Mouse (Mus musculus): ENCODE data around the gene Zfp85. TPM values are rescaled to one million over a fixed set of nuclear protein-coding genes. Genes with fewer than 3 reads are reported as not detected.
"Not testable (repeated sequence)": the region's sequence is repeated elsewhere in the genome, so short reads cannot be mapped to it uniquely, and the experiment has no call there.

Zfp85 gene
- total RNA-seq (2021) (1 to 10 TPM; 1.7 to 3.0 TPM), polyA plus RNA-seq (2012; rRNA removed) (0.66 and 1.4 TPM in 2 replicates)
- long read RNA-seq = 0 reads

DNA sequence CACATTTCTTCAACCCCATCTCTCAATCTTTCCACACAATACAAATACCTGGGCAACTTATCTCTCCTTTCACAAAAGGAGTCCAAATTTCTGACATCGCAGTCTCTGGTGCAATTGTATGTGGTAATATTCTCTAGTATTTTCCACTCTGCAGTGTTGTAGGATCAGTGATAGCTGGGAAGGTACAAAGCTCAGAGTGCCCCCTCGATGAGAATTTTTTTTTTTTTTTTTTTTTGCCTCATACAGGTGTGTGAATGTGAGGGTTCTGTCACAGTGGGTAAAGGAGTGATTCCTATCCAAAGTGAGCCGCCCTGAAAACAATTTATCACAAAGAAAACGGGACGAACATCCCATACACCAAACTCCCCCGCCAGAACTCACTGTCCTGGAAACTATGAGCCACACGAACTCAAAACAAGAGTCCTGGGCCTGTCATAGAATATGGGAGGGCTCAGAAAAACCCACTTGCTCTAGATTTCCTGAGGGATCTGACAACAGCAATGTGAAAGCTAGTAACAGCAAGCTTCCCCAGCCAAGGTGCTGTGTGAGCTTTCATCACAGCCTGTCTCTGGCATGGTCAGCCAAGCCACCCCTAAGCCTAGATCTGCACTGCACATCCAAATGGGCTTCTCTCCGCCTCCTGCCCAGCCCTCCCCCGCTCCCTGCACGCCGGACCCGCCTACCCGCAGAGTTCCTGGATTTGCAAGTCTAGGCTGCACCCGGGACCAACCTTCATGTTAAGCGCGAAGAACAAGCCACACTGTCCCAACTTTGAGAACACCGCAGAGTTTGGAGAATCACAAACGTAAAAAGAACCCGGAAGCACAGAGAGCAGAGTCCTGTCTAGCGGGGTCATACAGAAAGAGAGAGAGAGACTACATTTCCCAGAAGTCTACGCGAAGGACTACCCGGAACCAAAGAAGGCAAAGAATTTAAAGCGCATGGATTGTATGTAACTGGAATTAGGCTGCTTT, at the start of gene Zfp85:
Zfp85 (minus strand) TSS at position 896 of the 974 bp plus-strand sequence.
- intact Hi-C loops (cut with DNase I) = loop anchor here (2.0 to 10.0 kb wide), 5 partner anchors 24 to 252 kb away; partner anchors contain the start of genes Gm26965, Zfp273, Zfp493 and Zfp58
- Histone ChIP-seq H3K27me3 (ENCODE audit: control insufficient read depth, insufficient read depth, low read length) (no peaks in the 10 kb centered on the region), H3K79me2 (replicated peaks; ENCODE audit: control insufficient read depth, insufficient read depth, low read length) (no peaks in the 10 kb centered on the region), H3K36me3 (ENCODE audit: control insufficient read depth, insufficient read depth, low read length) (no peaks in the 10 kb centered on the region), H3K4me1 (ENCODE audit: control insufficient read depth, insufficient read depth, low read length) (no peaks in the 10 kb centered on the region), H3K4me3 (peak within 1 kb of the TSS; percentile 62), H3K9ac (ENCODE audit: low read depth, low read length) (peak within 1 kb of the TSS; percentile 59), H3K27ac (peak within 1 kb of the TSS; percentile 58)
- 4% methylated on average over 24 of the region's 24 CpGs for WGBS
- peak; percentile 78 for DNase-seq
- TF ChIP-seq CTCF (IDR thresholded peaks at IDR 0.05) (no peak), POLR2A (IDR thresholded peaks at IDR 0.05; ENCODE audit: insufficient read depth, low read depth, low read length) (no peak; the same call in 1 of the 2 replicates), EP300 (IDR thresholded peaks at IDR 0.05; ENCODE audit: insufficient read depth, low read depth, low read length) (no peak)

DNA sequence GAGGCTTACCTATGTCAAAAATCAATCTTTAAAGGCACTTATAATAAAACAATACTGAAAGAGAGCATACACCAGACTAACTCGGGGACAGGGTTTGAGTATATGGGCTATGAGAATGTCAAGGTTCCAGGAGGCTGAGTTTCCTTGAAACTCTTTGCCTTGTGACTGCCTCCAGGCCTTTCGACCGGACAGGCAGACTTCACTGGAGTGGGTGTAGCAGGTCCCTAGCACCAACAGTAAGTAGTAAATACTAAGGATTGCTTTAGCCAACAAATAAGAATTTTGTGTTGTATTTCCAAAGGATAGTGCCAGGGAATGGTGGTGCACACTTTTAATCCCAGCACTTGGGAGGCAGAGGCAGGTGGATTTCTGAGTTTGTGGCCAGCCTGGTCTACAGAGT, 44.1 kb upstream of the Zfp85 start:
- 86% methylated on average over 3 of the region's 3 CpGs for WGBS
- H3K4me1 ChIP-seq (ENCODE audit: control insufficient read depth, insufficient read depth, low read length); H3K27me3 ChIP-seq (ENCODE audit: control insufficient read depth, insufficient read depth, low read length); DNase-seq; intact Hi-C loops (cut with DNase I); H3K36me3 ChIP-seq (ENCODE audit: control insufficient read depth, insufficient read depth, low read length); H3K79me2 ChIP-seq (replicated peaks; ENCODE audit: control insufficient read depth, insufficient read depth, low read length); H3K27ac ChIP-seq; H3K9ac ChIP-seq (ENCODE audit: low read depth, low read length); H3K4me3 ChIP-seq: not testable (repeated sequence)

DNA sequence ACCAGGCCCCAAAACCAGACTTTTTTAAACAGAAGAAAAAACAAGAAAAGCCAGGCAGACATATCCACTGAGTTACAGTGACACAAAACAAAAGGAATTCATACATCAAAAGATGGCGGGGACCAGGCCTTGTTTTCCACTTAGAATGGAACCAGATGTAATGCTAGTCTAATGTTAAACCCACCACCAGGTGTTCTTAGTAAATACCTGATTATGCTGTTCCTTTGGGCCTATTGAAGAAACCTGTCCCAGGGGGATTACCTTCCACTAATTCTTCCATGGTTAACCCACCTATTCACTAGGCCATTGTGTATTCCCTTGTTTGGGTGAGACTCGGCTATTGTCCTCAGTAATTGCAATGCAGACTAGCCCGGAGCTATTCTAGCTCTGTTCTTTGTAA, 43.6 kb upstream of the Zfp85 start:
- no peak for TF ChIP-seq POLR2A (IDR thresholded peaks at IDR 0.05; ENCODE audit: insufficient read depth, low read depth, low read length)
- TF ChIP-seq EP300 (IDR thresholded peaks at IDR 0.05; ENCODE audit: insufficient read depth, low read depth, low read length) = no peak
- TF ChIP-seq CTCF (IDR thresholded peaks at IDR 0.05) = no peak
- H3K4me3 ChIP-seq = no peak overlapping the region
- H3K36me3 ChIP-seq (ENCODE audit: control insufficient read depth, insufficient read depth, low read length) = no peaks in the 10 kb centered on the region
- intact Hi-C loops (cut with DNase I) = no loop called here
- H3K4me1 ChIP-seq (ENCODE audit: control insufficient read depth, insufficient read depth, low read length) = no peaks in the 10 kb centered on the region
- no peak overlapping the region for H3K27ac ChIP-seq
- no peak overlapping the region for H3K9ac ChIP-seq (ENCODE audit: low read depth, low read length)
- no peaks in the 10 kb centered on the region for H3K27me3 ChIP-seq (ENCODE audit: control insufficient read depth, insufficient read depth, low read length)
- no peaks in the 10 kb centered on the region for H3K79me2 ChIP-seq (replicated peaks; ENCODE audit: control insufficient read depth, insufficient read depth, low read length)
- 91% methylated on average over 3 of the region's 3 CpGs for whole genome bisulfite sequencing
- no peak for DNase-seq

DNA sequence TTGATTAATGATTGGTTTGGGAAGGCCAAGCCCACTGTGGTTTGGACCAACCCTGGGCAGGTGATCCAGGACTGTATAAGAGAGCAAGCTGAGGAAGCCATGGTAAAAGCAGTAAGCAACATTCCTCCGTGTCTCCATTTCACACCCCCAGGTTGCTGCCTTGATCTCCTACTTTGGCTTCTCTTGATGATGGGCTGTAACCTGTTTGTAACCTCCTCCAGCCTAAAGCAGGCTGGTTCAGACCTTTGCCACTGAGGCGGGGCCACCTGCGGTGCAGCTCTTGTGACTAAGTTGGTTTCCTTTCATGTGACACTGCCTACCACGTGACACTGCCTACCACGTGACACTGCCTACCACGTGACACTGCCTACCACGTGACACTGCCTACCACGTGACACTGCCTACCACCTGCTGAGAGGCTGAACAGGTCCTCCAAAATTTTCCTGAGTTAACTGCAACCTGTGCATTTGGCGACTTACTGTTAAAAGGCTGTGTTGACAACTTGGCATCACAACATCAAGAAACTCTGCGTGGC, 37.0 kb upstream of the Zfp85 start:
- no peak overlapping the region for H3K27ac ChIP-seq
- TF ChIP-seq CTCF (IDR thresholded peaks at IDR 0.05) = no peak
- no peak for TF ChIP-seq POLR2A (IDR thresholded peaks at IDR 0.05; ENCODE audit: insufficient read depth, low read depth, low read length)
- no peak for TF ChIP-seq EP300 (IDR thresholded peaks at IDR 0.05; ENCODE audit: insufficient read depth, low read depth, low read length)
- WGBS = 91% methylated on average over 10 of the region's 10 CpGs
- H3K79me2 ChIP-seq (replicated peaks; ENCODE audit: control insufficient read depth, insufficient read depth, low read length) = no peaks in the 10 kb centered on the region
- H3K4me1 ChIP-seq (ENCODE audit: control insufficient read depth, insufficient read depth, low read length) = no peaks in the 10 kb centered on the region
- H3K4me3 ChIP-seq = no peak overlapping the region
- H3K27me3 ChIP-seq (ENCODE audit: control insufficient read depth, insufficient read depth, low read length) = no peaks in the 10 kb centered on the region
- no peak overlapping the region for H3K9ac ChIP-seq (ENCODE audit: low read depth, low read length)
- intact Hi-C loops (cut with DNase I) = no loop called here
- DNase-seq = no peak
- H3K36me3 ChIP-seq (ENCODE audit: control insufficient read depth, insufficient read depth, low read length) = no peaks in the 10 kb centered on the region

DNA sequence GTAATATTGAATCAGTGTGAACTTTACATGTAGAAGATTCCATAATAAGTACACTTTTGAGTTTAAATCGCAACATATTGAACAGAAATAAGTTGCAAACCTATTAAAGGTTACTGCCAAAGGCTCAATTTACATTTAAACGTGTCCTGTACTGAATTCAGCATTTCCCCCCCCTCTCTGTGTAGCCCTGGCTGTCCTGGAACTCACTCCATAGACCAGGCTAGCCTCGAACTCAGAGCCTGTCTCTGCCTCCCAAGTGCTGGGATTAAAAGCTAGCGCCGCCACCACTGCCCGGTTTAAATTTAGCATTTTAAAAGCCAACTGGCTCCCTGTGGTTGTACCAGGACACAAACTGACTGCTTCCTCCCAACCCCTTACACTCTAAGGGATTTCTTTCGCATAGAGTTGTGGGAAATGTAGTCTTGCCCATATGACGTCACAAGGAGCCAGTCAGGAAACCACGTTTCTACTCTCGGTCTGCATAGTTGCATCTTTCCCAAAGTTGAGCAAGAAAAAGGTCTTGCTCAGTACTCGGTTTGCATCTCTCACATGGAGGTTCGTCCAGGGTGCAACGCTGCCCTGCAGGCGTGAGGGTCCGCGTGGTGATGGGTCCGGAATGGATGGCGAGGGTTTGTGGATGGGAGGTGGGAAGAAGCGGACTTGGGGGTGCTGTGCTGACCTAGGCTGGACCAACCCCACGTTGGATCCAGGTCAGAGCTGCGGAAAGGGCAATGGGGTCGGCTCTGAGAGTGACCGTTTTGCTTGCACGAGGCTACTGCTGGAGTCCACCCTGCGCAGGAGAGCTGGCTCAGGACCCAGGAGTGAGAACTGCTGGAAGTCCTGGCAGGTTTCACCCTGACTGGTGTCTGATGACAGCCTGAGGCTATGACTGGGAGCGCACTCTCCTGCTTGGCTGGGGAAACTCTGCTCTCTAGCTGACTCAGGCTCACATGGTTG, 24.5 kb upstream of the Zfp85 start, which contains the start of gene Zfp493:
Zfp493 (plus strand) TSS at position 429 of the 957 bp plus-strand sequence.
- H3K27me3 ChIP-seq (ENCODE audit: control insufficient read depth, insufficient read depth, low read length) = no peaks in the 10 kb centered on the region
- WGBS = 8% methylated on average over 26 of the region's 26 CpGs
- peak within 1 kb of the TSS; percentile 69 for H3K4me3 ChIP-seq
- peak; percentile 69 to 70 for DNase-seq
- peak within 1 kb of the TSS; percentile 64 for H3K27ac ChIP-seq
- intact Hi-C loops (cut with DNase I) = loop anchor here (2.0 kb wide), 2 partner anchors 25 to 33 kb away; partner anchors contain the start of genes Zfp273 and Zfp85
- no peaks in the 10 kb centered on the region for H3K4me1 ChIP-seq (ENCODE audit: control insufficient read depth, insufficient read depth, low read length)
- TF ChIP-seq POLR2A (IDR thresholded peaks at IDR 0.05; ENCODE audit: insufficient read depth, low read depth, low read length) = peak; percentile 47; the same call in 1 of the 2 replicates
- no peak for TF ChIP-seq EP300 (IDR thresholded peaks at IDR 0.05; ENCODE audit: insufficient read depth, low read depth, low read length)
- H3K36me3 ChIP-seq (ENCODE audit: control insufficient read depth, insufficient read depth, low read length) = no peaks in the 10 kb centered on the region
- H3K9ac ChIP-seq (ENCODE audit: low read depth, low read length) = peak within 1 kb of the TSS; percentile 56
- no peaks in the 10 kb centered on the region for H3K79me2 ChIP-seq (replicated peaks; ENCODE audit: control insufficient read depth, insufficient read depth, low read length)

All from heart, adult 2 months (tissue).